Mouse (Mus musculus) erythroblast, adult 5-6 weeks (primary cell): ENCODE measurements at regions not wholly inside any gene's neighbourhood (a gene's known extent, or its start where the extent isn't known, plus 50 kb on each side); places are given as distances from the start of the nearest gene placed in this dataset.

ENCODE experiments used
- ATAC-seq: replicated peaks from 2 replicates; pipeline ENCODE4 v1.8.0; 2016; ENCODE audit warnings: moderate number of reproducible peaks, mild to moderate bottlenecking, moderate TSS enrichment, inconsistent platforms; ENCODE audit not compliant: poor library complexity, low FRiP score, severe bottlenecking

- no peak for ATAC-seq
Measured at GRCm38 (mm10) chr1:128470786-128471185, 53.6 kb upstream of the Dars start.

GRCm38 (mm10) chr1:128469054-128469453, 51.9 kb upstream of the Dars start:
- ATAC-seq: no peak
